Mouse (Mus musculus) adrenal gland, adult 18-20 months (tissue): ENCODE results near the gene Btbd35f13. TPM values are rescaled to one million over a fixed set of nuclear protein-coding genes. Genes with fewer than 3 reads are reported as not detected.
"Not testable (repeated sequence)": the region's sequence is repeated elsewhere in the genome, so short reads cannot be mapped to it uniquely, and the experiment has no call there.

ENCODE experiments used
- DNase-seq, 2 experiments: peaks; one replicate each; pipeline ENCODE4 v3.0.0; 2021 to 2022; ENCODE audit warnings: low spot score in 2 of 2
- long read RNA-seq, 2 experiments: library from polyadenylated mRNA; stranded (forward); transcript quantifications; one replicate each; pipeline ENCODE4 v2.0.0; 2021
- total RNA-seq, 2 experiments: library from RNA; stranded (reverse); gene quantifications; 1 replicate in 1 of 2; 2 replicates in 1 of 2; pipeline ENCODE4 v1.2.3; 2021

The Btbd35f13 gene
- total RNA-seq, result not detected
- long read RNA-seq, experiment 1, result 0 reads
- long read RNA-seq, experiment 2, result 0 reads

- DNase-seq, result not testable (repeated sequence)
These were observed at the start of gene Btbd35f13 for GRCm38 (mm10) chrX:33656872-33657271. TSS of gene Btbd35f13 (plus strand) at chrX:33657172.

- not testable (repeated sequence) for DNase-seq
These were observed 45.3 kb downstream of the Btbd35f13 start, which contains the start of gene Btbd35f14 for GRCm38 (mm10) chrX:33702249-33702648. TSS of gene Btbd35f14 (minus strand) at chrX:33702349.

Other genes with a start within 250 kb of the Btbd35f13 start
- not detected for gene Btbd35f15, start 79.9 kb upstream of the Btbd35f13 start, total RNA-seq
- gene Btbd35f14, start 45.2 kb downstream of the Btbd35f13 start, total RNA-seq, result not detected